Mouse (Mus musculus): ENCODE results near the gene Bcorl1.

The Bcorl1 gene

DNA sequence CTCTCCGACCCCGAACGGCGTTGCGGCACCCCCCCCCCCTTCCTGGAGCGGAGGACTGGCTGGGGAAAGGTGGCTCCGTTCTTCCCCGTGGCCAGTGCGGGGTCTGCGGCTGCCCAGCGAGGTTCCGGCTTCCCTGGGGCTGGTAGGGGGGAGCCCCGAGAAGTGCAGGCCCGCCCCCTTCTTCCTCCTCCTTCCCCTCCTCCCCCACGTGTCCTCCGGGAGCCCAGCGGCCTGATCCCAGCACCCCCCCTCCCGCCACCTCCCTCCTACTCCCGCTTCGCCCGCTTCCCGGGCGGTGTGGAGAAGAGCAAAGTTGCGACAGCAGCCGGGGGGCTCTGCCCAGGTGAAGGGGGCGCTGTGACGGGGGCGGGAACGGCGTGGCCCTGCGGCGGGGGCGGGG, at the start of gene Bcorl1:
TSS of gene Bcorl1 (plus strand) at position 218 of the 400 bp plus-strand sequence.
- peak; percentile 66 for DNase-seq

DNA sequence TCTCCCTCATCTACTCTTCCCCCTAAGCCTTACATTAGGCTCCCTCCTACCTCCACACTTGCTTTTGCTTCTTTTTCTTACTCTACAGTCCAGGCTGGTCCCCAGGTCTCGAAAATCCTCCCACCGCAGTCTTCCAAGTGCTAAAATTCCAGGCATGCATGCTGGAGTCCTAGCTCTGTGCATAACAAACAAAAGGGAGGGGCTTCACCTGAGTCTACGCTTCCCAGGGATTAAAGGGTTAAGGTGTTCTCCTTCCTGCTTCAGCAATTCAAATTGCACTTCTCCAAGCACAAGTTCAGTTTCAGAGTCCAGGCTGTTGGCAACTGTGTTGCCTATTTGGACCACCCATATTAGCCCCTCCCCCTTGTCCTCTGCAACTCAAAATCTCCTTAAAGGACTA, 49.7 kb upstream of the Bcorl1 start:
- DNase-seq, result no peak

DNA sequence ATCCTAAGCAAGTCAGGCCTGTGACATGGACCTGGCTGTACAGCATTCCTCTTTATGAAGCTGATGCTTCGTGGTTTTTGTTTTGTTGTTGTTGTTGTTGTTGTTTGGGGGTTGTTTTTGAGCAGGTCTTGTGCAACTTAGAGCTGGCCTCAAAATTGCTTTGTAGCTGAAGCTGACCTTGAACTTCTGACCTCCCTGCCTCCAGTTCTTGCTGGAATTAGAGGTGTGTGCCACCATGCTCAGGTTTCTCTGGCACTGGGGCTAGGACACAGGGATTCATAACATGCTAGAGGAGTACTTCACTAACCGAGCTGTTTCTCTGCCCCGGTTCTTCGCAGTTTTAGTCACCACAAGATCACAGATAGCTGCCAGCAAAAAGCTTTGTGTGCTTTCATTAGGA, 35.8 kb upstream of the Bcorl1 start:
- no peak for DNase-seq

DNA sequence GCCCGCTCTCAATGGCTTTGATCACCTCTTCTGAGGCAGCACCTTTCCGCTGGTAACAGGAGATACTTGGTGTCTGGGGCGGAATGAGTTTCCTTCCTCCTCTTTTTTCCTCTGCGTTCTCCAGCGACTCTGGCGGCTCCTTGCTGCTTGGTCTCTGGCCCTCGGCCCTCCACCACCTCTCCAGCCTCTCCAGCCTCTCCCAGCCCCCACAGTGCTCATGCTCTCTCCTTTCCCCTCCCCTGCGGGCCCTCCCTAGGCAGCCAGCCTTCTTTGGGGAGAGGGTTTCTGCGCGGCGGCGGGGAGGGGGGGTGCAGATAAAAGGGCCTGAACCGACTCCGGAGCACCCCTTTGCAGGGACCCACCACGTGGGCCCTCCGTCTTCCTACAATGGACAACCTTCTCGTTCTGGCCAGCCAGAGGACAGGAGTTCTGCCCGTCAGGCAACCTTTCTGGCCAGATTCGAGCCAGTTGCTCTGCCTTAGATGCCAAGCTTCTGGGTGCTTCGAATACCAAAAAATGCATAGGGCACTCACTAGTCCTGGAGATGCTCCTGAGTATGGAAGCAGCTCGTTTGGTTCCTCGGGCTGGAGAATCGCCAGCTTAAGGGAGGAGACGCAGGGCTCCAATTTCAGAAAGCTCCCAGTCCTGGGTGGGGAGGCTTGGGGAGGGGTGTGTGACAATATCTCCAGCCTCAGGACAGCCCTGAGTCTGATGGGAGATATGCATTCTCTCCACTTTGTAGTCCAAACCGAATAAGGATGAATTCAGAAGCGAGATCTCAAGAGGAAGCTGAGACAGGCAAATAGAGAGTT, 30.2 kb upstream of the Bcorl1 start:
- peak; percentile 26 for DNase-seq

GRCm38 (mm10) chrX:48311727-48312126, 29.4 kb upstream of the Bcorl1 start:
- DNase-seq, result no peak

- DNase-seq, result peak; percentile 82
Measured at GRCm38 (mm10) chrX:48314530-48315079, 26.6 kb upstream of the Bcorl1 start.

DNA sequence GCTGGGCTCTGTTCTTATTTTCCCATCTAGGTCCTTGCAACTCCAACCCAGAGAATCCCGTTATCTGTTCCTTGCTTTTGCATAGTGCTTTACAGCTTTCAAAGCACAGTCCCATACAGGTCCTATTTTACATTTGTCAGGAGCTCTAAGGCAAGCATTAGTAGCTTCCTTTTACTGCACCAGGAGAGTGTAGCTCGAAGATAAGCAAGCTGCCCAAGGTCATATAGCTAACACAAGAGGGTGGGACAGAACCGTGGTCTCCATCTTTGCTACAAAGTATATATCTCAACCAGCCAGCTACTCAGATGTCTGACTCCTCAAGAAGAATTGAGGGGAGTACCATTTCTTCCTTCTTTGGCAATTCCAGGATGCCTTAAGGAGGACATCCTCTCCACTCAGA, 23.7 kb upstream of the Bcorl1 start:
- no peak for DNase-seq

DNA sequence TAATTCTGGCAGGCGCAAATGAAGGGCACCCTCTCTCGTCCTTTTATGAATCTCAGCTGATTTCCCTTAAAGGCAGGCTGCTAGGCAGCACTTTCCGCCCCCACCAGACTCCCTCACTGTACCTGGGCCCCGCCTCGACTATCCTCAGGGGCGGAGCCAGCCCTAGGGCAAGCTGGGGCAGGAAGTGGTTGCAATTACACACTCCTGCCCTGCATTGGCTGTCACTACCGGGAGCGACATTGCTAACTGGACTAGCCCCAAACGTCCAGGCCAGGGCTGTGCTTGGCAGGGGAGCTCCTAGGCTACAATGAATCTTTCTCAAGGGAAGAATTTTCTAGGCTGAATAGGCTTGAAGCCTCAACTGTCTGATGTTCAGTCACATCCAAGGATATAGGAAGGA, 23.0 kb upstream of the Bcorl1 start:
- no peak for DNase-seq

GRCm38 (mm10) chrX:48340441-48341049, 613 bp upstream of the Bcorl1 start:
- peak; percentile 33 for DNase-seq

- peak; percentile 67 for DNase-seq
Measured at GRCm38 (mm10) chrX:48341621-48342161, 533 bp downstream of the Bcorl1 start.

GRCm38 (mm10) chrX:48342731-48343130, 1.6 kb downstream of the Bcorl1 start:
- DNase-seq, result no peak

DNA sequence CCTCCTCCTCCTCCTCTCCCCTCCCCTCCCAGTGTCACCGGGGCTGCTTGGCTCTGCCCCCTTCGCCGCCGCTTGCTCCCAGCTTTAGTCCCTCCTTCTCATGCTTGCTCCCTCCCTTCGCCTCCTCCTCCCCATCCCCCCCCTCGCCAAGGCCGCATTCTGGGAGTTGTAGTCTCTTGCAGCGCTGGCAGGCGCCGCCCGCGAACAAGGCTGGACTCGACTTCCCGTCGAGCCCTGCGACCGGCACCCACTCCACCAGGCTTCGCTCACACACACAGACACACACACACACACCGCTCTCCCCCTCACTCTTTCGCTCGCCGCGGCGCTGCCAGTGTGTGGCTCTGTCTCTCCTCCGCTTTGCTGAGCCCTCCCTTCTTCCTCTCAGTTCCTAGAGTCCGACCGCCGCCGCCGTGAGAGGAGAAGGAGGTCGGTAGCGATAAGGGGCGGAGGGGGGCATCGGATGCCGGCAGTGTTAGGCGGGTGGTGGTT, 2.3 kb downstream of the Bcorl1 start:
- DNase-seq, result peak; percentile 91

DNA sequence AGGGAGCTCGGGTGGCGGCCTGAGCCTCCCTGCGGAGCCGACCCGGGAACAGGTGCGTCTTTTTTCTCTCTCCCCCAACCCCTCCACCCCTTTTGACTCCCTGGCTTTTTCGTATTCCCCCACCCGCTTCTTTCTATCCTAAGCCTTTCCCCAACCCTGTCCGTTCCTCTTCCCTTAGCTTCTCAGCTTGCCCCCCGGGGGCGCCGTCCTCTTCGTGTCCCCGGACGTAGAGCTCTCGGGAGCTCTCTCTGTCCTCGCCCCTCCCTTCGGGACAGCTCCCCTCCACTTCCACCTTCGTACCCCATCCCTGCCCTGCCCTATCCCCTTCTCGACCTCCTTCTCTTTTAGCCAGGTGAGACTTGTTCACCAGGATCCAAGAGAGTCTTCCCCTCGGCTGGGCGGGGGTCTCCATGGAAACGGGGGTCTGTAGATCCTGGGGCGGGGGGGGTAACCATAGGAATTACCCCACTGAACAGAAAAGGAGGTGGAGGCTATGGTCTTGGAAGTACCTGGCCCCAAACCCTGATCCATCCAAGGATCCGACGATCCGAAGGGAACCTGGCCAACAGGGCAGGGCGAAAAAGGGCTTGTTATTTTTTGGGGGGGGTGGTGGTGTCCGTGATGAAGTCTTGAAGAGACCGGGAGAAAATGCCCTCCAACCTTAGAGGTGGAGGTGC, 2.9 kb downstream of the Bcorl1 start:
- DNase-seq, result peak; percentile 22

- peak; percentile 49 for DNase-seq
Measured at GRCm38 (mm10) chrX:48344643-48345384, 3.7 kb downstream of the Bcorl1 start.

DNA sequence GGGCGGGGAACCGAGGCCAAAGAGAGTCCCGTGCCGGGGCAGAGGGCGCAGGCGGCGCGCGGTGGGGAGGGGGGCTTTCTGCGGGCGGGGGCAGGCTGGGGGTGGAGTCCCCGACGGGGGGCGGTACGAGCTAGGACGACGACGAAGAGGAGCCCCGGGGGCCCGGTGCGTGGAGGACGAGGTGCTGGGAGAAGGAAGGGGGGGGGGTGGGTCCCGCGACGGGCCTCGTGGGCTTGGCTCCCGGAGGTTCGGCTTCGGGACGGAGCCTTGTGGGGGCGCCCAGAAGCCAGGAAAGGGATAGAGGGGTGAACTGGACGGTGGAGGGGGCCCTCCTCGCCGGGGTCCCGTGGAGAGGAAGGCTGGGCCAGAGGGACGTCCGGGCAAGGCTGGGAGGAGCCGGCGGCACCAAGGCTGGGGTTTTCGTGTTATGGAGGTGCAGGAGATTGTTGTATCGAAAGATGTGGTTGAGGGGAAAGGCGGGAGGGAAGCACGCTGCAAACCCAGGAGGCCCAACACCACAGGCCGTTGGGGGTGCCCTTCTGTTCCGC, 4.3 kb downstream of the Bcorl1 start:
- DNase-seq, result peak; percentile 11

DNA sequence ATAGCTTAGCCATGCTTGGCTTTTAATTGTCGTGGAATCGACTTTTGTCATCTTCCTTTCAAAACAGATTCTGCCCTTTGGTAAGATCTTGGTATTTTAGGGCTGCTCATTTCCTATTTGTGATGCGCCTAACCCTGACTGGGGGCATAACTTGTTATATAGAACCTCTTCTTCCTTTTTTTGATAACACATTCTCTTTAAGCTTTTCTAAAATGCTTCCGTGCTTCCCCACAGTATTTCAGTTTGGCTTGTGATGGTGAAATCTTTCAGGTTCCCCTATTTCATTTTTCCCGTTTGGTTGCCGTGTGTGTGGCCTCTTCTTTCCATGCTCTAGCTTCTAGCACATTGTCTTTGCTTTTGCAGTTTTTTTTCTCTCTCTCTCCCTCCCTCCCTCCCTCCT, 14.2 kb downstream of the Bcorl1 start:
- DNase-seq, result no peak

DNA sequence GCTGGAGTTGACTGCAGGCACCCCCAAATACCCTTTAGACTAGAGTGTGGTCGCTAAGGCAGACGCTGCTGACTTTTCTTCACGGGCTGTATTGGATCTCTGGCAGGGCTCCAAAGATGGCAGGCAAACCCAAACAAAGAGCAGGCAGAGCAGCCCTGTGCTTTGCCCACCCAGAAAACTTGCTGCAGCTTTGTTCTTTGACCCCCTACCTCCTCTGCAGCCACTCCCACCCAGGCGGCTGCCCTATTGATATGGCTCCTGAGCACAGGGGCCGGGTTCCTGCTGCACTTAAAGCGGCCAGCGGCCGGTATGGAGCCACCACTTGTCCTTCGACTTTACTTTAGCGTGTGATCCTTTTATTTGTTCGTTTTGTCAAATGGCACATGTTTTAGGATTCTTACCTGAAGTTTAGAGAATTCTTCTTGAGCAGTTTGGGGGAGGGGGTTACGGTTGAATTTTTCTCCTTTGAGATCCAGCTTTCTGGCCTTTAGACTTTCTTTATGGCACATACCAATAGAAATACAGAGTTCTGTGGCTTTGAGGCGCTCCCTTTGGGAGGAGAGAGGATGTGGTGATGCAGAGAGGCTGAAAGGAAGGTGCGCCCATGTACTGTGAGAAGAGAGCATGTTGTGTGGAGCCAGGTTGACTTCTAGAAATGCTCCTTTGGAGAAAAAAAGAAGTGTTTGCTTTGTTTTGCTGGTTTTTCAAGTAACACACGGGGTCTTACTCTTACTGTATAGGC, 24.8 kb downstream of the Bcorl1 start:
- DNase-seq, result peak; percentile 26

- no peak for DNase-seq
Measured at GRCm38 (mm10) chrX:48367841-48368240, 26.7 kb downstream of the Bcorl1 start.

- DNase-seq, result peak; percentile 31
Measured at GRCm38 (mm10) chrX:48383643-48384042, 42.5 kb downstream of the Bcorl1 start.

DNA sequence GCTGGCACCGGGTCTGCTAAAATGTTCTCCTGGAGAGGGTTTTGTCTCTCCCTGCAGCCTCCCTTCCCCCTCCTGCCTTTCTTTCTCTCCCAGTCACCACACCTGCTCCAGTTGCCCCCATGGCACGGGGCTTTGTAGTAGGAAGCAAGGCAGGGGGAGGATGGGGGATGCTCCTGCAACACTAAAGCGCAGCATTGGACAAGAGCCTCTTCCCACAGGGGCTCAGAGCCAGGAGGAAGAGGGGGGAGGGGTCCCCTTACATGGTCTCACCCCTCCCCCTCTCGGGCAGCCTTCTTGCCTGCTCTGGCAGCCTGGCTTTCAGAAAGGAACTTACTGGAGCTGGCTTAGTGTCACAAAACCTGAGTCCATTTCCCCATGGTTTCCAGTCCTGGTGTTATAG, 44.8 kb downstream of the Bcorl1 start:
- DNase-seq, result peak; percentile 21

DNA sequence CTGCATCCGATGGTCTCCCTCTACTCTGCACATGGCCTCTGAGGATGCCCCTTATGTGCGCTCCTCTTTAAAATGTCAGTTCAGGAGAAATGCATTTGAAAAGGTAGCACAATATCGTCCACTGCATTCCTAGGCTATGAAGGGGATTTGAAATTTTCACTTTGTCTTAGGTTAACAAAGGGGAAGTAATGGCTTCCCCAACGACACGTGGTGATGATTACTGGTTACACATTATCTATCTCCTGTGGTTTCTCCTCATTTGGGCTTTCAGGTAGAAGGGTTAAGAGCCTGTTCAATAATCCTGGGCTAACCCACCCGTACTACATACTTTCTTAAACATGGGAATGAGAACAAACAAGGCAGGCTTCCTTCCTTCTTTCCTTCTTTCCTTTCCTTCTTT, 48.2 kb downstream of the Bcorl1 start:
- no peak for DNase-seq
